Mouse (Mus musculus) embryonic facial prominence, embryonic 15.5 days (tissue): ENCODE data around the gene Atxn7l1. TPM values are rescaled to one million over a fixed set of nuclear protein-coding genes. Genes with fewer than 3 reads are reported as not detected.

Source experiments
- ATAC-seq: fragments of 200-750 bp; cut with Nextera tagmentation; 2 replicates; pipeline ENCODE4 v1.8.0; 2017; ENCODE audit warnings: low read depth, moderate TSS enrichment; ENCODE audit not compliant: insufficient number of reproducible peaks, low FRiP score, low TSS enrichment
- H3K27ac ChIP-seq: fragments of 300-500 bp; sonication (generic); replicated peaks from 2 replicates; pipeline ENCODE4 v1.5.1; 2015; ENCODE audit warnings: mild to moderate bottlenecking, inconsistent platforms
- H3K27me3 ChIP-seq: fragments of 300-500 bp; sonication (generic); 2 replicates; pipeline ENCODE4 v1.6.1; 2015; ENCODE audit warnings: inconsistent platforms
- H3K36me3 ChIP-seq: fragments of 300-500 bp; sonication (generic); 2 replicates; pipeline ENCODE4 v1.6.1; 2015; ENCODE audit warnings: mild to moderate bottlenecking, inconsistent platforms
- H3K4me1 ChIP-seq: fragments of 300-500 bp; sonication (generic); 2 replicates; pipeline ENCODE4 v1.6.1; 2015; ENCODE audit warnings: inconsistent platforms
- H3K4me2 ChIP-seq: fragments of 300-500 bp; sonication (generic); replicated peaks from 2 replicates; pipeline ENCODE4 v1.6.1; 2015; ENCODE audit warnings: mild to moderate bottlenecking, inconsistent platforms
- H3K4me3 ChIP-seq: fragments of 300-500 bp; sonication (generic); replicated peaks from 2 replicates; pipeline ENCODE4 v1.5.1; 2015; ENCODE audit warnings: mild to moderate bottlenecking, inconsistent platforms
- H3K9ac ChIP-seq: fragments of 300-500 bp; sonication (generic); 2 replicates; pipeline ENCODE4 v1.6.1; 2015; ENCODE audit warnings: inconsistent platforms
- H3K9me3 ChIP-seq: fragments of 300-500 bp; sonication (generic); replicated peaks from 2 replicates; pipeline ENCODE4 v1.6.1; 2016; ENCODE audit warnings: inconsistent platforms
- WGBS: fragments of 180-500 bp; shearing (Covaris S2); methylation state at CpG from one replicate; pipeline ENCODE4 v1.1.7; 2015; 5-methylcytosine and 5-hydroxymethylcytosine counted together
- polyA plus RNA-seq: library from polyadenylated mRNA; unstranded; fragments of >200 nt; fragmentation: Nextera tagmentation; extraction: Ambion mirVana; gene quantifications from 2 replicates; pipeline ENCODE4 v1.2.1, GENCODE M21; 2015

The Atxn7l1 gene
- polyA plus RNA-seq, 1 experiment from 2014 or later: 14.9 TPM

- Histone ChIP-seq H3K27ac (no peak overlapping the region), H3K4me1 (0 out of 2 replicates have a peak, but pooled peaks cover 4% of the 10 kb centered on the region), H3K4me3 (peak overlapping the region; percentile 31), H3K4me2 (peak overlapping the region; percentile 49), H3K9ac (no peak overlapping the region), H3K36me3 (no peaks in the 10 kb centered on the region), H3K9me3 (no peaks in the 10 kb centered on the region), H3K27me3 (no peaks in the 10 kb centered on the region)
- 17% methylated on average over 22 of the region's 22 CpGs for WGBS
- ATAC-seq: peak; percentile 69; the same call in 1 of the 2 replicates
These were observed 232.3 kb downstream of the Atxn7l1 start for GRCm38 (mm10) chr12:33379624-33380445.

GRCm38 (mm10) chr12:33388842-33389241 is 241.3 kb downstream of the Atxn7l1 start:
- H3K27ac ChIP-seq: no peak overlapping the region
- no peaks in the 10 kb centered on the region; the same call in 1 of the 2 replicates for H3K27me3 ChIP-seq
- H3K9ac ChIP-seq: no peak overlapping the region
- no peak overlapping the region for H3K4me2 ChIP-seq
- H3K9me3 ChIP-seq: no peaks in the 10 kb centered on the region
- no peak overlapping the region for H3K4me3 ChIP-seq
- ATAC-seq: no peak; the same call in 1 of the 2 replicates
- H3K36me3 ChIP-seq: no peaks in the 10 kb centered on the region
- H3K4me1 ChIP-seq: no peaks in the 10 kb centered on the region
- 7% methylated on average over 5 of the region's 5 CpGs for WGBS

GRCm38 (mm10) chr12:33390844-33391560 is 243.5 kb downstream of the Atxn7l1 start:
- Histone ChIP-seq H3K4me3 (no peak overlapping the region), H3K27ac (no peak overlapping the region), H3K4me1 (peaks cover 7% of the 10 kb centered on the region; the same call in 1 of the 2 replicates), H3K4me2 (no peak overlapping the region), H3K36me3 (no peaks in the 10 kb centered on the region), H3K27me3 (no peaks in the 10 kb centered on the region; the same call in 1 of the 2 replicates), H3K9ac (no peak overlapping the region), H3K9me3 (no peaks in the 10 kb centered on the region)
- no peak for ATAC-seq
- 58% methylated on average over 2 of the region's 2 CpGs for WGBS

GRCm38 (mm10) chr12:33394804-33395623 is 247.5 kb downstream of the Atxn7l1 start, which contains the start of gene Efcab10:
TSS of gene Efcab10 (plus strand) at chr12:33394854.
- Histone ChIP-seq H3K9ac (0 out of 2 replicates have a peak within 1 kb of the TSS, but pooled peaks have one; percentile 6), H3K27ac (no peak within 1 kb of the TSS), H3K4me1 (peaks cover 7% of the 10 kb centered on the region; the same call in 1 of the 2 replicates), H3K4me2 (peak within 1 kb of the TSS; percentile 42), H3K9me3 (no peaks in the 10 kb centered on the region), H3K4me3 (peak within 1 kb of the TSS; percentile 16; the same call in 1 of the 2 replicates), H3K27me3 (no peaks in the 10 kb centered on the region), H3K36me3 (no peaks in the 10 kb centered on the region)
- 14% methylated on average over 24 of the region's 24 CpGs for WGBS
- peak; percentile 65; the same call in 1 of the 2 replicates for ATAC-seq

GRCm38 (mm10) chr12:33403265-33403693 is 255.8 kb downstream of the Atxn7l1 start:
- ATAC-seq: no peak
- no peaks in the 10 kb centered on the region for H3K27me3 ChIP-seq
- H3K9me3 ChIP-seq: no peaks in the 10 kb centered on the region
- WGBS: 15% methylated on average over 7 of the region's 7 CpGs
- H3K4me1 ChIP-seq: no peaks in the 10 kb centered on the region
- H3K36me3 ChIP-seq: no peaks in the 10 kb centered on the region
- H3K4me3 ChIP-seq: no peak overlapping the region
- H3K4me2 ChIP-seq: no peak overlapping the region
- H3K9ac ChIP-seq: no peak overlapping the region
- no peak overlapping the region for H3K27ac ChIP-seq

GRCm38 (mm10) chr12:33404996-33405395 is 257.5 kb downstream of the Atxn7l1 start:
- WGBS: 62% methylated on average over 5 of the region's 5 CpGs
- H3K4me3 ChIP-seq: no peak overlapping the region
- no peaks in the 10 kb centered on the region for H3K27me3 ChIP-seq
- H3K36me3 ChIP-seq: no peaks in the 10 kb centered on the region
- no peak overlapping the region for H3K9ac ChIP-seq
- H3K4me1 ChIP-seq: no peaks in the 10 kb centered on the region
- H3K27ac ChIP-seq: no peak overlapping the region
- no peak for ATAC-seq
- H3K9me3 ChIP-seq: no peaks in the 10 kb centered on the region
- no peak overlapping the region for H3K4me2 ChIP-seq

- Histone ChIP-seq H3K9ac (no peak overlapping the region), H3K4me3 (no peak overlapping the region), H3K27ac (no peak overlapping the region), H3K4me2 (no peak overlapping the region), H3K27me3 (no peaks in the 10 kb centered on the region), H3K36me3 (no peaks in the 10 kb centered on the region), H3K9me3 (no peaks in the 10 kb centered on the region), H3K4me1 (no peaks in the 10 kb centered on the region)
- WGBS: 40% methylated on average over 6 of the region's 6 CpGs
- ATAC-seq: no peak
These were observed 258.0 kb downstream of the Atxn7l1 start for GRCm38 (mm10) chr12:33405398-33406026.

- ATAC-seq: no peak
- H3K9ac ChIP-seq: no peak overlapping the region
- WGBS: 53% methylated on average over 6 of the region's 6 CpGs
- H3K27me3 ChIP-seq: no peaks in the 10 kb centered on the region
- no peaks in the 10 kb centered on the region for H3K36me3 ChIP-seq
- no peaks in the 10 kb centered on the region for H3K9me3 ChIP-seq
- H3K4me3 ChIP-seq: no peak overlapping the region
- no peaks in the 10 kb centered on the region for H3K4me1 ChIP-seq
- no peak overlapping the region for H3K27ac ChIP-seq
- H3K4me2 ChIP-seq: no peak overlapping the region
These were observed 264.2 kb downstream of the Atxn7l1 start for GRCm38 (mm10) chr12:33411580-33412151.
